Mouse (Mus musculus): Measurements from ENCODE around the gene Htatip2.

DNA sequence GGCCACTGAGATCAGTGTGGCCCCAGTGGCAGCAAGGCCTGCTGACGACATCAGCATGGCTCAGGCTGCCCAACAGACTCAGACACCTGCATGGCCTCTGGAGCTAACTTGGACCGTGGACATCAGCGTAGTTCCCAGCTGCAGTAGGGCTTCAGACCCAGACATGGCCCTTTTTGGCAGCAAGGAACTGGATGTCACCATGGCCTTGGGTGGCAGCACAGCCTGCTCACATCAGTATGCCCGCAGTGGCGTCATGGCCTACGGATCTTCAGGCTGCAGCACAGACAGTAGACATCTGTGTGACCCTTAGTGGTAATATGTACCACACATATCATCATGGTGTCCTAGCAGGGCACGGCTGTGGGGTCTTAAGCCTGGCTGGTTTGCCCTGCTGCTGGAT, 26.2 kb downstream of the Htatip2 start:
- TF ChIP-seq ZC3H11A (IDR thresholded peaks at IDR 0.05; ENCODE audit: borderline replicate concordance, low read depth, low read length) = no peak
- no peak for TF ChIP-seq MAFK (IDR thresholded peaks at IDR 0.05; ENCODE audit: insufficient read depth, low read depth, low read length)
- no peak for TF ChIP-seq HCFC1 (IDR thresholded peaks at IDR 0.05; ENCODE audit: borderline replicate concordance, insufficient read depth, low read length)
- TF ChIP-seq CHD2 (IDR thresholded peaks at IDR 0.05; ENCODE audit: low read depth, low read length) = no peak

Data from ES-E14 (cell line).